Mouse (Mus musculus) heart, adult 2 months (tissue): ENCODE results near the gene Ell. TPM values are rescaled to one million over a fixed set of nuclear protein-coding genes. Genes with fewer than 3 reads are reported as not detected.

Experiments used
- DNase-seq, 2 experiments: peaks; one replicate each; pipeline ENCODE4 v3.0.0; 2021
- H3K27ac ChIP-seq: fragments of 200-600 bp; 2 replicates; pipeline ENCODE4 v1.8.1; 2022
- H3K27me3 ChIP-seq: fragments of 200-500 bp; 2 replicates; pipeline ENCODE4 v1.6.1; 2012; ENCODE audit warnings: mild to moderate bottlenecking, low read length, inconsistent platforms, mixed read lengths; ENCODE audit not compliant: control insufficient read depth, insufficient read depth
- H3K36me3 ChIP-seq: fragments of 200-500 bp; 2 replicates; pipeline ENCODE4 v1.6.1; 2012; ENCODE audit warnings: low read length, inconsistent platforms; ENCODE audit not compliant: control insufficient read depth, insufficient read depth
- H3K4me1 ChIP-seq: fragments of 200-500 bp; 2 replicates; pipeline ENCODE4 v1.6.1; 2011; ENCODE audit warnings: low read length; ENCODE audit not compliant: control insufficient read depth, insufficient read depth
- H3K4me3 ChIP-seq: fragments of 200-600 bp; 2 replicates; pipeline ENCODE4 v1.8.1; 2022
- H3K79me2 ChIP-seq: fragments of 200-500 bp; replicated peaks from 2 replicates; pipeline ENCODE4 v1.6.1; 2012; ENCODE audit warnings: mild to moderate bottlenecking, inconsistent platforms, low read length, moderate library complexity, mixed read lengths; ENCODE audit not compliant: control insufficient read depth, insufficient read depth
- H3K9ac ChIP-seq: fragments of 200-500 bp; 2 replicates; pipeline ENCODE4 v1.6.1; 2012; ENCODE audit warnings: low read depth, mild to moderate bottlenecking, control low read depth, inconsistent platforms, low read length, mixed read lengths
- CTCF ChIP-seq: fragments of 200-600 bp; IDR thresholded peaks from 2 replicates; pipeline ENCODE4 v1.8.1; 2022; ENCODE audit warnings: antibody characterized with exemption, mild to moderate bottlenecking, moderate library complexity
- EP300 ChIP-seq: fragments of 200-500 bp; IDR thresholded peaks from 2 replicates; pipeline ENCODE4 v1.6.1; 2011; ENCODE audit warnings: low read depth, low read length, control low read depth; ENCODE audit not compliant: insufficient read depth
- POLR2A ChIP-seq: fragments of 200-500 bp; IDR thresholded peaks from 2 replicates; pipeline ENCODE4 v1.6.1; 2011; ENCODE audit warnings: mild to moderate bottlenecking, low read depth, low read length, control low read depth; ENCODE audit not compliant: insufficient read depth
- WGBS: fragments of 180-500 bp; shearing (Covaris S2); methylation state at CpG from one replicate; pipeline ENCODE4 v1.1.7; 2018; 5-methylcytosine and 5-hydroxymethylcytosine counted together
- intact Hi-C: fragments of 180-260 bp; cut with DNase I; formaldehyde crosslinking; loops from one replicate; pipeline ENCODE4 v1.15.1; 2025
- polyA plus RNA-seq: library from polyadenylated mRNA; depleted of rRNA; stranded (reverse); fragments of >200 nt; gene quantifications from 2 replicates; pipeline ENCODE4 v1.2.3, GENCODE M21; 2012
- total RNA-seq, 2 experiments: library from RNA; stranded (reverse); gene quantifications; 2 replicates each; pipeline ENCODE4 v1.2.3; 2021

Gene Ell
- total and polyA plus RNA-seq, 3 experiments: 9.6 to 12.7 (median 12.0) TPM

DNA sequence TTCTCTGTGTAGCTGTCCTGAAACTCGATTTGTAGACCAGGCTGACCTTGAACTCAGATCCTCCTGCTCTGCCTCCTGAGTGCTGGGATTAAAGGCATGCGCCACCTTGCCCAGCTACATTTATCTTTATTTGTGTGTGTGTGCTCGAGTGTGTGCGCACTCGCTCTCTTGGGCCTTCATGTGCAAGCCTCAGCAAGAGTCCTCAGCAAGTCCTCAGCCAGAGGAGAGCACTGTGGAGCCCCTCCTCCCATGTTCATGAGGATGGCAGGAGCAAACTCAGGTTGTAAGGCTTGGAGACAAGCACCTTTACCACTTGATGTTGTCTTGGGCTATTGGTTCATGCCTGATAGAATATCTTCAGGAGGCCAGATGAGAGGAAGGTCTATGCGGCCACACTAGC lies 8.5 kb downstream of the Ell start:
- Histone ChIP-seq H3K27ac (peak overlapping the region; percentile 42; the same call in 1 of the 2 replicates), H3K9ac (no peak overlapping the region), H3K27me3 (no peaks in the 10 kb centered on the region), H3K36me3 (no peaks in the 10 kb centered on the region; the same call in 1 of the 2 replicates), H3K79me2 (peaks cover 1% of the 10 kb centered on the region; the same call in 1 of the 2 replicates), H3K4me1 (peaks cover 44% of the 10 kb centered on the region), H3K4me3 (no peak overlapping the region)
- DNase-seq: no peak
- 87% methylated on average over 6 of the region's 6 CpGs for WGBS
- TF ChIP-seq CTCF (no peak), EP300 (no peak), POLR2A (no peak)
- intact Hi-C loops: loop anchor here (10.0 kb wide), 1 partner anchor 47 kb away; the partner anchor contains the start of gene Isyna1

DNA sequence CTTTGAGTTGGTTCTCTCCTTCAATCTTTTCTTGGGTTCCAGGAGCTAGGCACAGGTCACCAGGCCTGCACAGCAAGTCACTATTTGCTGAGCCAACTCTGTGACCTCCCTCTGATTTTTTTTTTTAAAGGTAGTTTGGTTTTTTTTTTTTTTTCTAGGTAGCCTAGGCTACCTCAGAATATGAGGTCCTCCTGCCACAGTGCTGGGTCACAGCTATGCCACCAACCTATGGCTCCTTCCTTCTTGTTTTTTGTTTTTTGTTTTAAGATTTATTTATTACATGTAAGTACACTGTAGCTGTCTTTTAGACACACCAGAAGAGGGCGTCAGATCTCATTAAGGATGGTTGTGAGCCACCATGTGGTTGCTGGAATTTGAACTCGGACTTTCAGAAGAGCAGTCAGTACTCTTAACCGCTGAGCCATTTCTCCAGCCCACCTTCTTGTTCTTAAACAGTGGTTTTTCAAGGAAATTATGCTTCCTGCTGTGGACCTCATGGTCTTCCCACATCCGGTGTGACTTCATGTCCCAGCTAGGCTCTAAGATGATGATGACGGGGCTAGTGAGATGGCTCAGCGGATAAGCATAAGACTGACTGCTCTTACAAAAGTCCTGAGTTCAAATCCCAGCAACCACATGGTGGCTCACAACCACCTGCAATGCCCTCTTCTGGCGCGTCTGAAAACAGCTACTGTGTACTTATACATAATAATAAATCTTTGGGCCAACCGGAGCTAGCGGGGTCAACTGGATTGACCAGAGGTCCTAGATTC lies 10.3 kb downstream of the Ell start:
- Histone ChIP-seq H3K79me2 (peaks cover 1% of the 10 kb centered on the region; the same call in 1 of the 2 replicates), H3K4me3 (no peak overlapping the region), H3K4me1 (peaks cover 46% of the 10 kb centered on the region), H3K36me3 (no peaks in the 10 kb centered on the region; the same call in 1 of the 2 replicates), H3K27me3 (no peaks in the 10 kb centered on the region), H3K27ac (no peak overlapping the region), H3K9ac (no peak overlapping the region)
- TF ChIP-seq CTCF (peak; percentile 24), EP300 (no peak), POLR2A (no peak)
- DNase-seq: no peak
- 81% methylated on average over 10 of the region's 10 CpGs for WGBS
- intact Hi-C loops: loop anchor here (10.0 kb wide), 1 partner anchor 45 kb away; the partner anchor contains the start of gene Isyna1

DNA sequence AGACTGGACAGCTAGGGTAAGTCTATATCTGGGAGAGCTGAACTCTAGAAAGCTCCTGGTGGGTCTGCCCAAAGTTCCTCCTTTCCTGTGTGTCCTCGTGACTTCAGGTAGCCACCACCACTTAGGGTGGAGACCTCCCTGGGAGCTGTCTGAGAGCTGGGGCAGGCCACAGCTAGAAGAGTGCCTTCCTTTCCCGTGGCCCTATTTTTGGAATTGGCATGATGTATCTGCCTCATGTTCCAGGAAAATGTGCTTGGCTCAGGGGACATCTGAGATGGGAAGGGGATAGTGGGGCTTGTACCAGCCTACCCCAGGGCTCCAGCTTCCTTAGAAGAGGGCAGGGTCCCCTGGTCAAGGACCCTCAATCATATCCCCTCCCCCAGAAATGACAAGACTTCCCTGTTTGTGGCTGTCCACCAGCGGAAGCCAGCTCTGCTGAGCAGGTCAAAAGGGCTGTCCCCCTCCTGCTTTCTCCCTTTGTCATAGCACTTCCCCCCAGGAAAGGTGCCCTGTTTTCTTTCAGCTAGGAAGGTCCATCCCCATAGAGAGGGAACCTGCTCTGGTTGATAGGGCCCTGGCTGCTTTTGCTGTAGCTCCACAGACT lies 12.4 kb downstream of the Ell start:
- Histone ChIP-seq H3K27me3 (no peaks in the 10 kb centered on the region), H3K4me1 (peaks cover 44% of the 10 kb centered on the region), H3K4me3 (no peak overlapping the region), H3K27ac (peak overlapping the region; percentile 85), H3K9ac (no peak overlapping the region), H3K79me2 (peaks cover 1% of the 10 kb centered on the region; the same call in 1 of the 2 replicates), H3K36me3 (no peaks in the 10 kb centered on the region; the same call in 1 of the 2 replicates)
- intact Hi-C loops: no loop called here
- WGBS: 7% methylated on average over 3 of the region's 3 CpGs
- DNase-seq: peak; percentile 58 to 60
- TF ChIP-seq CTCF (no peak), EP300 (0 out of 2 replicates have a peak, but pooled peaks have one; percentile 19)

DNA sequence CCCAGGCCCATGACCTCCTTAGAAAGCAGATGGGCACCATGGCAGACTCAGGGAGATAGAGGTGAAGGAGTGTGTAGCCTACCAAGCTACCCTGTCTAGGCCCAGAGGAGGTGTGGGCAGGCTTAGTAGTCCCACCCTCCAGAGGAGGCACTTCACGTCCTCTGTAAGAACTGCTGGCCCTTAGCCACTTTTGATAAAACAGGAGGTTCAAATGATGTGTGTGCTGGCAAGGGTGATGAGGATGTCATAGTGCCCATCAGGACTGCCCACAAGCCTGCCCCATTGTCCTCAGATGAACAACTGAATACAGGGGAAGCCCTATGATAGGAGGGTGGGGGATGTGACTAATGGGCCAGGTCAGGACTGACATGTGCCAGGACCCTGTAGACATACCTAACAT lies 13.6 kb downstream of the Ell start:
- Histone ChIP-seq H3K36me3 (no peaks in the 10 kb centered on the region; the same call in 1 of the 2 replicates), H3K4me1 (peaks cover 43% of the 10 kb centered on the region), H3K27me3 (no peaks in the 10 kb centered on the region), H3K27ac (peak overlapping the region; percentile 85), H3K4me3 (no peak overlapping the region), H3K79me2 (peaks cover 1% of the 10 kb centered on the region; the same call in 1 of the 2 replicates), H3K9ac (no peak overlapping the region)
- TF ChIP-seq CTCF (no peak), POLR2A (no peak), EP300 (peak; percentile 24; the same call in 1 of the 2 replicates)
- intact Hi-C loops: no loop called here
- 7% methylated on average over 1 of the region's 1 CpGs for WGBS
- peak in 1 of 2 experiments; percentile 47 for DNase-seq

DNA sequence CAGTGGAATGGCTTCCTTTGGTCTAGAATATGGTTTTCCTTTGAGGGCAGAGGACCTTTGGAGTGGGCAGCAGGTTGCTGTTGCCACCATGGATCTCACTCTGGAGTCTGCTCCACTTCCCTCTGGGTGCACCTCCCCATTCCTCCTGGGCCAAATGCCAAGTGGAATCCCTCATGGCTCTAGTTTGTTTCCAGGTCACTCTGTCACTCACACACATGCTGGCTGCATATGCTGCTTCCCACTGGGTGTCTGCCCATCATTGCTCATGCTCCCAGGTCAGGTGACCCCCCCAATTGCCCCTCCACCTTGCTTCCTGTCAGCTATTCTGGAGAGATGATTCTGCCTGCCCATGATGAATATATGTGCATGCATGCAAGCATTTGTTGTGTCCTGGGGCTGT lies 14.5 kb downstream of the Ell start:
- peaks cover 43% of the 10 kb centered on the region for H3K4me1 ChIP-seq
- peaks cover 1% of the 10 kb centered on the region for H3K79me2 ChIP-seq
- H3K27me3 ChIP-seq: no peaks in the 10 kb centered on the region
- DNase-seq: peak; percentile 69 to 81
- H3K27ac ChIP-seq: peak overlapping the region; percentile 61
- no peaks in the 10 kb centered on the region; the same call in 1 of the 2 replicates for H3K36me3 ChIP-seq
- intact Hi-C loops: no loop called here
- TF ChIP-seq POLR2A (no peak), EP300 (peak; percentile 64; the same call in 1 of the 2 replicates)
- no peak overlapping the region for H3K9ac ChIP-seq
- no peak overlapping the region for H3K4me3 ChIP-seq
